Mouse (Mus musculus) cerebellum, postnatal 36 days (tissue): ENCODE data around the gene Atf4.

Experiments used
- DNase-seq, 2 experiments: peaks; one replicate each; pipeline ENCODE4 v3.0.0; 2021 to 2022; ENCODE audit warnings: mixed read lengths in 2 of 2

Atf4 gene

GRCm38 (mm10) chr15:80250586-80250985 is 4.4 kb upstream of the Atf4 start:
- DNase-seq = no peak

GRCm38 (mm10) chr15:80253530-80253929 is 1.5 kb upstream of the Atf4 start:
- no peak for DNase-seq

- peak in 1 of 2 experiments; percentile 31 for DNase-seq
Observed at GRCm38 (mm10) chr15:80254207-80254606, 777 bp upstream of the Atf4 start.

- DNase-seq = peak; percentile 70 to 82
Observed at GRCm38 (mm10) chr15:80255646-80256121, 700 bp downstream of the Atf4 start.

GRCm38 (mm10) chr15:80256242-80256641 is 1.3 kb downstream of the Atf4 start:
- no peak for DNase-seq

- DNase-seq = no peak
Observed at GRCm38 (mm10) chr15:80256656-80257601, 1.9 kb downstream of the Atf4 start.

- DNase-seq = peak; percentile 36 to 52
Observed at GRCm38 (mm10) chr15:80257602-80258239, 2.7 kb downstream of the Atf4 start.

- DNase-seq = no peak
Observed at GRCm38 (mm10) chr15:80258240-80259170, 3.5 kb downstream of the Atf4 start.

- DNase-seq = no peak
Observed at GRCm38 (mm10) chr15:80259406-80260045, 4.5 kb downstream of the Atf4 start.

GRCm38 (mm10) chr15:80260677-80261076 is 5.7 kb downstream of the Atf4 start:
- DNase-seq = peak; percentile 90 to 93

- DNase-seq = no peak
Observed at GRCm38 (mm10) chr15:80261100-80261499, 6.1 kb downstream of the Atf4 start.

- peak; percentile 84 to 86 for DNase-seq
Observed at GRCm38 (mm10) chr15:80263610-80264575, 8.9 kb downstream of the Atf4 start, which contains the start of gene Rps19bp1. Gene Rps19bp1 (minus strand): TSS chr15:80264315.

GRCm38 (mm10) chr15:80266281-80266680 is 11.3 kb downstream of the Atf4 start:
- DNase-seq = peak; percentile 86 to 94

GRCm38 (mm10) chr15:80271858-80272396 is 16.9 kb downstream of the Atf4 start:
- no peak for DNase-seq

- peak; percentile 50 to 65 for DNase-seq
Observed at GRCm38 (mm10) chr15:80277107-80277506, 22.1 kb downstream of the Atf4 start.

GRCm38 (mm10) chr15:80277625-80278024 is 22.6 kb downstream of the Atf4 start:
- no peak for DNase-seq

GRCm38 (mm10) chr15:80278121-80278759 is 23.3 kb downstream of the Atf4 start:
- peak; percentile 64 to 67 for DNase-seq

- no peak for DNase-seq
Observed at GRCm38 (mm10) chr15:80279053-80279452, 24.1 kb downstream of the Atf4 start.

- DNase-seq = peak; percentile 50 to 60
Observed at GRCm38 (mm10) chr15:80280646-80281045, 25.7 kb downstream of the Atf4 start.
